Mouse (Mus musculus) ovary, adult 18-20 months (tissue): ENCODE results near the gene Pdha1.

Experiments used
- DNase-seq: peaks from one replicate; pipeline ENCODE4 v3.0.0; 2022; ENCODE audit warnings: low spot score, mixed read lengths

The Pdha1 gene

GRCm38 (mm10) chrX:160137861-160138717 is at the start of gene Pdha1:
Gene Pdha1, minus strand, starts transcription at chrX:160138413.
- DNase-seq, result peak; percentile 81

- no peak for DNase-seq
Observed at GRCm38 (mm10) chrX:160179032-160179431, 40.8 kb upstream of the Pdha1 start.

DNA sequence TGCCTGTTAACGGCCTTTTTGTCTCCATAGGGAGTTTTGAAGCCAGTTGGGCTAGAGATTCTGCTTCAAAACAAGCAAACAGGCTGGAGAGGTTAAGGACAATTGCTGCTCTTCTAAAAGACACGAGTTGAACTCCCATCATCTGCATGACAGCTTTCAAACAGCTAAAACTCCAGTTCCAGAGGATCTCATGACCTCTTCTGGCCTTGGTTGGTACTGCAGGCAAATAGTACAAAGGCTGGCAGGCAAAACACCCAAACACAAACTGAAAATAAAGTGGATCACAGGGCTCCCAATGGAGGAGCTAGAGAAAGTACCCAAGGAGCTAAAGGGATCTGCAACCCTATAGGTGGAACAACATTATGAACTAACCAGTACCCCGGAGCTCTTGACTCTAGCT is 31.9 kb upstream of the Pdha1 start:
- no peak for DNase-seq

- DNase-seq, result no peak
Observed at GRCm38 (mm10) chrX:160166246-160166985, 28.2 kb upstream of the Pdha1 start.

DNA sequence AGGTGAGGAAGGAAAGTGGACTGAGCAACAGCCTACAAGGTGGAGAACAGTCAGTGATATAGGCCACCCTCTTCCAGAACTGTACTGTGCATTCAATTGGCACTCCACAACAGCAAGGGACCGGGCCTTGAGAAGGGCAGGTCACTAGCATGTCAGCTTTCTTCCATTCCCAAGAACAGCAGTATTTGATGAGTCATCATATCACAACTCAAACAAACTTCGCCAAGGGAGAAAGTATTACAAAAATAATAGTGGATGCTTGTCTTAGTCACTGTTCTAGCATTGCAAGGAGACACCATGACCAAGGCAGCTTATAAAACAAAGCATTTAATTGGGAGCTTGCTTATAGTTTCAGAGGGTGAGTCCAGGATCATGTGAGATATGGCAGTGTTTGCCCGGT is 26.0 kb upstream of the Pdha1 start:
- DNase-seq, result no peak

- DNase-seq, result no peak
Observed at GRCm38 (mm10) chrX:160153147-160153815, 15.1 kb upstream of the Pdha1 start.

DNA sequence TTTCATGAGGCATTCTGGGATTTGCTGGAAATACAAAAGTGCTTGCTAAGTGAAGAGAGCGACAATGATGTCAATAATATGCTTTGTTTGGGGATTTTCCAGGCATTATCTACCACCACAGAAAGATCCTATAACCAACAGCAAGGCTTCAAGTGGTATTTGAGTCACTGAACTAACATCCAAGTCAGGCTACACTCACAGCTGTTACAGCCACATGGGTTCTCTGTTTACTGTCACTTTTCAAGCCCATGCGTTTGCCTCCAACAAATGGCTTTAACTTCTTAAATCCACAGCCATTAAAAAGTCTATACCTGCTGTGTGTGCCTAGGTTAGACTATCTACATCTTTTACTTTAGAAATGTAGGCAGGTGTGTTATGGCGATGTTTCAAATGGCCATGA is 10.6 kb upstream of the Pdha1 start:
- no peak for DNase-seq

DNA sequence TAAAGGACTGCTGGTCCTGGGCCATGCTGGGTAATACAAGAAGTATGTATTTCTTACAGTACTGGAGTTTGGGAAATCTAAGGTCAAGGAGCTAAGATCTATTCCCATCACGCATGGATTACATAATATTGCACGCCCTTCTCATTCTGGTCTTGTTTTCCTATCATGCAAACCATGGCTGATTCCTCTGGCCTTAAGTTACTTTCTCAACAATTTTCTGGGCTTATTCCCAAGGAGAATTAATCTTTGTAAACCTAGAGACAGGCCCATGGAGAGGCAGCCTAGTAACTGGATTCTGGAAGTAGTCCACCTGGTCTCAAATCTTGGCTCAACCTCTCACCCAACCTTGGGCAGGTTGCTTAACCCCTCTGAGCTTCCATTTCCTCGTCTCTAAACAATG is 9.2 kb upstream of the Pdha1 start:
- DNase-seq, result no peak

- no peak for DNase-seq
Observed at GRCm38 (mm10) chrX:160146806-160147205, 8.6 kb upstream of the Pdha1 start.

DNA sequence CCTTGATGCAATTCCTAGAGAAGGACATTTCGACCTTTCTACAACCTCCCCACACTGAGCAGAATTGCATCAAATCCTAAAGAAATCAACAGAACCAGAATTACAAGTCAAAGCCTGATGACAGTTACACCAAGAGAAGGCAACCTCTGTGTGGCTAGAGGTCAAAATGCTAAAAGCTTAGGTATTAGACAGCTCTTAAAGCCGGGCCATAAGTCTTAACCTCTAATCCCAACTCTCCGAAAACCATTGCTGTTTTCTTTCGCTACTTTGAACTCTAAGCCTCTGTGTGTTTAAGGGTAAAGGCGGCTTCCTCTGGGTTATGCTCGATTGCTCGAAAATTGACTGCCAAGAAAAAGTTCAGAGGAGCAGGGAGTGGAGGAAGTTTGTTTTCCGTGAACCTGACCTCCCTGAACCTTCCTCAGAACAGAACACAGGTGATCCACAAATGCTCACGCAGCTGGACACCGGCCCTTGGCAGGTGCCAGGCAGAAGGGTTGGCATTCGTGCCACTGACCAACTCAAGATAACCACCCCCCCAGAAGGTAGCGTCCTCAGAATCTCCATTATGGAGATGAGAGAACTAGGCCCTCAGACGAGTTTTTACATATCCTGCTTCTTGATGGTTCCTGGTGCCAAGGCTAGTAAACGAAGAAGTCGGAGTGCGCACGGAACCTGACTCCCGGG is 894 bp downstream of the Pdha1 start:
- peak; percentile 3 for DNase-seq

DNA sequence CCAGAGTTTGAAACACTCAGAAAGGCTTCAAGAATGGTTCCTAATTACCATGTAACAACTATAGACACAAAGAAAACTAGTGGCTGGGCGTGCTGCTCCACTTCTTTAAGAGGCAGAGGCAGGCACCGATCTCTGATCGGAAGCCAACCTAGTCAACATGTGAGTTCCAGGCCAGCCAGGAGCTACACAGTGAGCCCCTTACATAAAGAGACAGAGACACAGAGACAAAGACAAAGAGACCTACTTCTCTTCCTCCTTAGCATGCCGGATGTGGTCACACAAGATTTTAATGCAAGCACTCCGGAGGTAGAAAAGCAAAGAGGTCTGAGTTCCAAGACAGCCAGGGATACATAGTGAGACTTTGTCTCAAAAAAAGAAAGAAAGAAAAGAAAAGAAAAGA is 2.1 kb downstream of the Pdha1 start:
- DNase-seq, result no peak

- no peak for DNase-seq
Observed at GRCm38 (mm10) chrX:160135719-160136118, 2.5 kb downstream of the Pdha1 start.

DNA sequence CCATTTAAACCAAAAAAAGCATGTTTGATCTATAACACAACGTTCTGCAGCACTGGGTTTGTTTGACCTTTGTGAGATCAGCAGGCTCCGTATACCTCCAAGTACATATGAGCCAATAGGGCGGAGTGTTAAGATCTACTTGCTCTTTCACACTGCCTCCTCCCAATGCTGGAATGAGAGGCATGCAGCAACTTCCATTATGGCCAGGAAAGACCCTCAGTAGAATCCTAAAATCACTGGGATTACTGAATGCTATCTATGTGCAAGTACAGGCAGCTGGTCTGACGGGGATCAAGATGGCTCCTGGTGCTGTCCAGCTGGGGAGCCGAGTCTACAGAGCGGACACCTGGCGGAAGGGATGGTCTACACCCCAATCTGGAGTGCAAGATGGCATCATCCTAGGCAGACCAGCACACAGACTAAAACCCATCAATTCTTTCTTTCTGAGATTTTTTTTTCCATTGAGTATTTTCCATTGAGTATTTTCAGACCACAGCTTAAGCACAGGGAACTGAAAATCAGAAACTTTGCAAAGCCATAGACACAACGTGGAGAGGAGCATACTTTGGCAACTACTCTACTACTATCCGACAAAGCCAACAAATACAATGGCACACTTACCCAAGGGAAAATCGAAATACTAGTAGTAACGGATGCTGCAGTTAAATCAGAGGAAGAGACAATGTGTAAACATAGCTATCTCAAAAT is 3.9 kb downstream of the Pdha1 start:
- DNase-seq, result no peak

- no peak for DNase-seq
Observed at GRCm38 (mm10) chrX:160116658-160117057, 21.6 kb downstream of the Pdha1 start.

DNA sequence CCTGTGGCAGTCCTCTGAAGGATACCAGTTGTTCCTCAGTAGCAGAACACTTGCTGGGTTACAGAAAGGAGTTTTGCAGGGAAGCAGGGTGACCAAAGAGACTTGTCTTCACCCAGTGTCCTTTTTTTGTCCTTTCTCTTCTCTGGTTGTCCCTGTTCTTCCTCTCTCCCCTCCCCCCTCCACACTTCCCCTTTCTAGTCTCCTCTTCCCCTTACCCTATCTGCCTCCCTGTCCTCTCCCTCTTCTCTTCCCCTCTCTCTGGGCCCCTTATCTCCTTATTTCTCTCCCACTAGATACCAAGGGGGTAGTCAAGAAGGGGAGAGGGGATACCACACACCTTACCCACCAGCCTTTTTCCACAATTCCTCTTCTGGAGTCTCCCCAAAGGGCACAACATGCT is 22.1 kb downstream of the Pdha1 start:
- DNase-seq, result no peak

DNA sequence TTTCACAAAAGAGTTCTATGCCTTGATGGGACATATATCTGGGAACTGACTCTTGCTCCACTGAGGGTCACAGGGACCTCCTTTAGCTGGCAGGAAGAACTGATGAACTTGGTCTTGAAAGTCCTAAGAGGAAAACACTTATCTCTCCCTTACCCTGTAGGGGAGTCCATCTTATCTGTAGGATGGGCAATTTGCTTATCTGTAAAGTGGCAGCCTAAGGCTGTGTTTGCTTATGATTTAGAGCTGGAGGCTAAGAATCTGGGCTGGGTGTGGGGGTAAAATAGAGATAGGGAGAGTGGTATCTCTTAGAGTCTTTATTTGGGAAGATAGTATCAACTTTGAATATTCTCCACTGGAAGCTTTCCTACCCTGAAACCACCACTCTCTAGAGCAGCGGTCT is 24.4 kb downstream of the Pdha1 start:
- no peak for DNase-seq

GRCm38 (mm10) chrX:160107817-160108216 is 30.4 kb downstream of the Pdha1 start:
- no peak for DNase-seq

- DNase-seq, result no peak
Observed at GRCm38 (mm10) chrX:160091973-160092372, 46.2 kb downstream of the Pdha1 start.
